Mouse (Mus musculus) testis, adult 2 months (tissue): Measurements from ENCODE around the gene Wdr43.

Experiments used
- CTCF ChIP-seq: fragments of 200-500 bp; IDR thresholded peaks from 2 replicates; pipeline ENCODE4 v1.5.1; 2012; ENCODE audit warnings: low read depth, mild to moderate bottlenecking, inconsistent platforms, low read length, moderate library complexity; ENCODE audit not compliant: control insufficient read depth, insufficient read depth, insufficient replicate concordance
- POLR2A ChIP-seq: fragments of 200-500 bp; IDR thresholded peaks from 2 replicates; pipeline ENCODE4 v1.6.1; 2012; ENCODE audit warnings: low read depth, mild to moderate bottlenecking, inconsistent platforms, low read length, moderate library complexity; ENCODE audit not compliant: control insufficient read depth

GRCm38 (mm10) chr17:71663491-71663890, 47.8 kb downstream of the Wdr43 start:
- TF ChIP-seq CTCF, result no peak
- no peak for TF ChIP-seq POLR2A
